Mouse (Mus musculus) thymus, postnatal 10 days (tissue): Measurements from ENCODE around the gene Tppp3.

Experiments
- DNase-seq, 2 experiments: peaks; one replicate each; pipeline ENCODE4 v3.0.0; 2021; ENCODE audit warnings: low spot score in 2 of 2

Tppp3 gene

GRCm38 (mm10) chr8:105471314-105472015 is at the start of gene Tppp3:
Gene Tppp3 (minus strand): TSS chr8:105471526.
- DNase-seq, result no peak

GRCm38 (mm10) chr8:105521061-105521460 is 49.7 kb upstream of the Tppp3 start:
- no peak for DNase-seq

- DNase-seq, result no peak
Measured at GRCm38 (mm10) chr8:105520521-105520920, 49.2 kb upstream of the Tppp3 start.

GRCm38 (mm10) chr8:105519591-105519990 is 48.3 kb upstream of the Tppp3 start:
- no peak for DNase-seq

GRCm38 (mm10) chr8:105518436-105519313 is 47.3 kb upstream of the Tppp3 start, which contains the start of gene Hsd11b2:
Gene Hsd11b2 (plus strand): TSS chr8:105518755.
- DNase-seq, result peak in 1 of 2 experiments; percentile 29

- DNase-seq, result no peak
Measured at GRCm38 (mm10) chr8:105517346-105517745, 46.0 kb upstream of the Tppp3 start.

GRCm38 (mm10) chr8:105516018-105516645 is 44.8 kb upstream of the Tppp3 start:
- peak; percentile 35 to 73 for DNase-seq

GRCm38 (mm10) chr8:105514656-105515055 is 43.3 kb upstream of the Tppp3 start:
- no peak for DNase-seq

GRCm38 (mm10) chr8:105514194-105514593 is 42.9 kb upstream of the Tppp3 start:
- no peak for DNase-seq

- DNase-seq, result no peak
Measured at GRCm38 (mm10) chr8:105509997-105510735, 38.8 kb upstream of the Tppp3 start.

- no peak for DNase-seq
Measured at GRCm38 (mm10) chr8:105508758-105509157, 37.4 kb upstream of the Tppp3 start.

- no peak for DNase-seq
Measured at GRCm38 (mm10) chr8:105506977-105507376, 35.7 kb upstream of the Tppp3 start.

- no peak for DNase-seq
Measured at GRCm38 (mm10) chr8:105504617-105505016, 33.3 kb upstream of the Tppp3 start.

- no peak for DNase-seq
Measured at GRCm38 (mm10) chr8:105499787-105500186, 28.5 kb upstream of the Tppp3 start.

GRCm38 (mm10) chr8:105496439-105497180 is 25.3 kb upstream of the Tppp3 start, which contains the start of gene Zdhhc1:
Gene Zdhhc1 (minus strand): TSS chr8:105496902.
- DNase-seq, result peak; percentile 68 to 84

GRCm38 (mm10) chr8:105495350-105496302 is 24.3 kb upstream of the Tppp3 start:
- DNase-seq, result no peak

- DNase-seq, result no peak
Measured at GRCm38 (mm10) chr8:105494566-105494965, 23.2 kb upstream of the Tppp3 start.

- no peak for DNase-seq
Measured at GRCm38 (mm10) chr8:105493495-105493894, 22.2 kb upstream of the Tppp3 start.

- DNase-seq, result no peak
Measured at GRCm38 (mm10) chr8:105489281-105489680, 18.0 kb upstream of the Tppp3 start.

- DNase-seq, result no peak
Measured at GRCm38 (mm10) chr8:105488082-105488481, 16.8 kb upstream of the Tppp3 start.
